Mouse (Mus musculus) G1E (cell line): ENCODE results near the gene Ambra1.

Experiments
- CTCF ChIP-seq: IDR thresholded peaks from 2 replicates; pipeline ENCODE4 v1.5.1; 2012; ENCODE audit warnings: low read depth, low read length, inconsistent platforms, mixed read lengths
- GATA1 ChIP-seq: IDR thresholded peaks from 2 replicates; pipeline ENCODE4 v1.6.1; 2012; ENCODE audit warnings: borderline replicate concordance, low read length, inconsistent platforms, mixed read lengths
- GATA2 ChIP-seq: IDR thresholded peaks from 2 replicates; pipeline ENCODE4 v1.6.1; 2012; ENCODE audit warnings: low read depth, low read length, inconsistent platforms, borderline replicate concordance
- POLR2AphosphoS5 ChIP-seq: IDR thresholded peaks from 2 replicates; pipeline ENCODE4 v1.6.1; 2012; ENCODE audit warnings: low read depth, low read length, inconsistent platforms; ENCODE audit not compliant: insufficient replicate concordance
- TAL1 ChIP-seq: conservative IDR thresholded peaks from 2 replicates; pipeline ENCODE4 v1.6.1; 2012; ENCODE audit warnings: low read depth, low read length, inconsistent platforms, mixed read lengths

GRCm38 (mm10) chr2:91795091-91795490 lies 65.2 kb downstream of the Ambra1 start:
- TF ChIP-seq CTCF (no peak), TAL1 (no peak), GATA1 (no peak), POLR2AphosphoS5 (no peak), GATA2 (no peak)
